Comparison of ENCODE assay signal across 10 mouse cellular contexts in the genomic region with DNA sequence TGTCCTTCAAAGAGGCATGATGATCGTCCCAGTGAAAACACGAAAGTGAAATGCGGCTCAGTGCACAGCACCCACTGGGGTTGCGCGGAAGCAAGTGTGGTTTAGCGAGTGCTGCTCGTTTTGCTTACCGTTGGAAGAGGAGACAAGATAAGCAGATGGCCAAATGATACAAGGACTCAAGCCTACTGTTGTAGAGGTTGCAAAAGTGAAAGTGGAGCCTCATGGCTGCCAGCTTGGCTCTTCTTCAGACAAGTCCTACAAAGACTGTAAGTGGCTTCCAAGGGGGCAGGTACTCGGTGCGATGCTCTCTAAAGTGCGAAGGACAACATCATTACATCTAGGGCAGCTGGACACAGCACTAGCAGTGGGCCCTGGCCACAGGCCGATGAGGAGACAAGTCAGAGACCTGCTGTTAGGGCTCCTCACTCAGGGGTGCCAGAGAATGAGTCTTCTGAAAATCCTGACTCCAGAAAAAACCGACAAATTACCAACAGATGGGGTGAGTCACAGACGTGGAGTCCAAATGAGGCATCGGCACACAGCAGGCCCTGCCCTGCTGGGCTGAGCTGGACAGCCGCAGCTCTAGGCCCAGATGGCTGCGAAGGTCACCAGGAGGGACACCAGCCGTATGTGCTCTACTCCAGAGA.
DNase-seq lines count a peak whose midpoint lies in the region; ATAC-seq lines count a peak whose summit lies in the region.
"Had no signal": no experiment of that assay in that cellular context is flagged by ENCODE, and none has a peak within 500 bp of the region (broad histone marks: within the 10 kb centered on the region; RNA-seq: fewer than 3 reads in every experiment).

No protein-coding gene starts in this region.

- no peak overlapping the region for H3K9ac ChIP-seq in heart, embryonic 11.5 days (ENCODE audit: low read depth, low read length)
- H3K9ac ChIP-seq in kidney, embryonic 16.5 days (replicated peaks; ENCODE audit: low read length), result no peak overlapping the region

- DNase-seq in heart, adult 18-20 months, result peak; percentile 36 to 46
- DNase-seq in NIH3T3 (ENCODE audit: low read depth), result peak; percentile 93
- DNase-seq in cerebellum, postnatal 10 days, result peak; percentile 80 to 88
- peak; percentile 10 for DNase-seq in heart, postnatal 4 days
- no peak for DNase-seq in c-Kit-positive CD71-positive TER-119-positive erythroid progenitor cells, embryonic 14.5 days (ENCODE audit: low spot score)
- no peak for DNase-seq in spleen, postnatal 36 days (ENCODE audit: low spot score in 2 of 2)
- DNase-seq: kidney, postnatal 10 days had no signal

- no peak overlapping the region for H3K27ac ChIP-seq in heart, embryonic 11.5 days (ENCODE audit: low read depth, low read length)
- H3K27ac ChIP-seq in kidney, embryonic 16.5 days (ENCODE audit: low read length), result no peak overlapping the region

- WGBS in heart, embryonic 11.5 days (ENCODE audit: insufficient replicate concordance), result 87% methylated on average over 18 of the region's 18 CpGs
- 88% methylated on average over 18 of the region's 18 CpGs for WGBS in kidney, embryonic 16.5 days

- H3K4me3 ChIP-seq in heart, embryonic 11.5 days (ENCODE audit: low read depth, low read length), result no peak overlapping the region
- H3K4me3 ChIP-seq in kidney, embryonic 16.5 days (ENCODE audit: low read length), result no peak overlapping the region

- no peaks in the 10 kb centered on the region for H3K27me3 ChIP-seq in heart, embryonic 11.5 days (ENCODE audit: control insufficient read depth, insufficient read depth, low read length)
- no peaks in the 10 kb centered on the region for H3K27me3 ChIP-seq in kidney, embryonic 16.5 days (ENCODE audit: insufficient read depth, low read length)
- H3K27me3 ChIP-seq: CH12.LX had no signal

- H3K4me2 ChIP-seq in heart, embryonic 11.5 days, result no peak overlapping the region
- H3K4me2 ChIP-seq in kidney, embryonic 16.5 days (replicated peaks; ENCODE audit: low read depth, low read length), result no peak overlapping the region

- no peaks in the 10 kb centered on the region for H3K36me3 ChIP-seq in heart, embryonic 11.5 days (ENCODE audit: control insufficient read depth, insufficient read depth, low read length)
- no peaks in the 10 kb centered on the region for H3K36me3 ChIP-seq in kidney, embryonic 16.5 days (ENCODE audit: insufficient read depth, low read length)

- H3K4me1 ChIP-seq in heart, embryonic 11.5 days (ENCODE audit: control insufficient read depth, insufficient read depth, low read length), result no peaks in the 10 kb centered on the region
- no peaks in the 10 kb centered on the region for H3K4me1 ChIP-seq in kidney, embryonic 16.5 days (ENCODE audit: insufficient read depth, low read length)

- no peak for ATAC-seq in heart, embryonic 11.5 days (replicated peaks; ENCODE audit: insufficient number of reproducible peaks, low FRiP score, low TSS enrichment)
- ATAC-seq in kidney, embryonic 16.5 days (ENCODE audit: low FRiP score, low TSS enrichment), result no peak

- H3K9me3 ChIP-seq in heart, embryonic 11.5 days (replicated peaks; ENCODE audit: control insufficient read depth, low read length), result no peaks in the 10 kb centered on the region
- no peaks in the 10 kb centered on the region for H3K9me3 ChIP-seq in kidney, embryonic 16.5 days (ENCODE audit: low read length)

Comparison
In these comparisons a context has a peak if more than half of its experiments do, and no peak if none do; other contexts are left out.
1. DNase-seq: peak in heart, adult 18-20 months (2 of 2), NIH3T3 (single experiment), cerebellum, postnatal 10 days (2 of 2) and heart, postnatal 4 days (single experiment); none in c-Kit-positive CD71-positive TER-119-positive erythroid progenitor cells, embryonic 14.5 days (single experiment) and spleen, postnatal 36 days (0 of 2).